In genomic region chr13:108323317-108323716, GRCm38 (mm10) we compare ENCODE assay signal across 22 mouse cellular contexts. TPM values are rescaled to one million over a fixed set of nuclear protein-coding genes. Genes with fewer than 3 reads are reported as not detected.
A peak's percentile ranks its signal among the peaks of the same experiment; 100 is the strongest.
DNase-seq lines count a peak whose midpoint lies in the region; ATAC-seq and TF ChIP-seq lines count a peak whose summit lies in the region.
"Had no signal": no experiment of that assay in that cellular context is flagged by ENCODE, and none has a peak within 500 bp of the region (broad histone marks: within the 10 kb centered on the region; RNA-seq: fewer than 3 reads in every experiment).

No protein-coding gene starts in this region.

- ATAC-seq in megakaryocyte, adult 5-6 weeks (ENCODE audit: poor library complexity, severe bottlenecking) = peak; percentile 77
- ATAC-seq: activated CD4-positive, CD25-positive, alpha-beta regulatory T cell, adult 4 months; CD4-positive, CD25-positive, alpha-beta regulatory T cell, adult 4 months; forebrain, embryonic 13.5 days; forebrain, embryonic 15.5 days; forebrain, postnatal 0 days had no signal

- no peak for TF ChIP-seq CTCF in kidney, adult 2 months (conservative IDR thresholded peaks at IDR 0.05; ENCODE audit: insufficient read depth, insufficient read length, low read depth, low read length)

- no peak overlapping the region for H3K4me3 ChIP-seq in kidney, adult 2 months (ENCODE audit: insufficient read depth, low read depth, low read length)
- H3K4me3 ChIP-seq: embryonic facial prominence, embryonic 10.5 days; embryonic facial prominence, embryonic 12.5 days; forebrain, embryonic 13.5 days; forebrain, embryonic 15.5 days had no signal

- TF ChIP-seq POLR2A in kidney, adult 2 months (IDR thresholded peaks at IDR 0.05; ENCODE audit: low read depth, low read length) = no peak

- no peak for DNase-seq in kidney, adult 2 months
- no peak for DNase-seq in kidney, postnatal 4 days
- no peak for DNase-seq in left cerebral cortex, postnatal 14 days (ENCODE audit: low spot score in 2 of 2)
- no peak for DNase-seq in lung, postnatal 10 days
- DNase-seq: adrenal gland, adult 8-10 months; adrenal gland, postnatal 14 days; adrenal gland, postnatal 36 days; cerebellum, adult 11-12 months; cerebellum, adult 2 months; cerebellum, adult 9-10 months; cerebellum, postnatal 10 days; cerebellum, postnatal 25 days; forebrain, postnatal 0 days had no signal

- no peaks in the 10 kb centered on the region for H3K36me3 ChIP-seq in kidney, adult 2 months (ENCODE audit: control insufficient read depth, insufficient read depth, low read length)
- H3K36me3 ChIP-seq: forebrain, embryonic 15.5 days had no signal

- intact Hi-C loops in left cerebral cortex, postnatal 14 days (cut with DNase I) = no loop called here

- H3K27me3 ChIP-seq in kidney, adult 2 months (replicated peaks; ENCODE audit: control insufficient read depth, insufficient read depth, low read length) = no peaks in the 10 kb centered on the region
- H3K27me3 ChIP-seq: CH12.LX; embryonic facial prominence, embryonic 12.5 days; forebrain, embryonic 13.5 days; forebrain, embryonic 15.5 days; Patski had no signal

- H3K4me1 ChIP-seq in kidney, adult 2 months (ENCODE audit: control insufficient read depth, insufficient read depth, low read length) = peaks cover 24% of the 10 kb centered on the region
- H3K4me1 ChIP-seq: embryonic facial prominence, embryonic 12.5 days; forebrain, embryonic 13.5 days; forebrain, embryonic 15.5 days had no signal

- H3K27ac ChIP-seq in kidney, adult 2 months (ENCODE audit: insufficient read depth, low read depth, low read length) = peak overlapping the region; percentile 39
- H3K27ac ChIP-seq: embryonic facial prominence, embryonic 10.5 days; embryonic facial prominence, embryonic 12.5 days; forebrain, embryonic 13.5 days; forebrain, embryonic 15.5 days had no signal

- 93% methylated on average over 2 of the region's 2 CpGs for WGBS in kidney, adult 2 months

RNA-seq across cellular contexts. Expression of gene Depdc1b, which starts 7.2 kb away (rescaled TPM):
- 10.9 and 11.2 TPM in 2 replicates for polyA plus RNA-seq in kidney, adult 2 months (2012; rRNA removed)
- total RNA-seq in megakaryocyte, adult 5-6 weeks (2015) = 38.3 and 42.7 TPM in 2 replicates
- total RNA-seq in megakaryocyte, adult 5-6 weeks (2017) = 29.6 and 34.7 TPM in 2 replicates
- 1 to 10 TPM in 1 of 2 experiments, under 1 TPM in 1; 0.57 to 1.2 TPM for total RNA-seq in left cerebral cortex, postnatal 14 days (2021)

Comparison
In these comparisons a context has a peak if more than half of its experiments do, and no peak if none do; other contexts are left out.
1. RNA of gene Depdc1b, which starts 7.2 kb away (total RNA-seq): 29.6 to 42.7 TPM in megakaryocyte, adult 5-6 weeks; 0.57 to 1.2 TPM in left cerebral cortex, postnatal 14 days; every median in the first group is over 10 times any median in the second.